Mouse (Mus musculus) limb, embryonic 10.5 days (tissue): Measurements from ENCODE around the gene Phc2. TPM values are rescaled to one million over a fixed set of nuclear protein-coding genes. Genes with fewer than 3 reads are reported as not detected.

Experiments used
- DNase-seq: peaks from one replicate; pipeline ENCODE4 v3.0.0-alpha.2; 2017; ENCODE audit warnings: low spot score
- H3K27ac ChIP-seq: fragments of 300-500 bp; sonication (generic); 2 replicates; pipeline ENCODE4 v1.5.1; 2016; ENCODE audit warnings: mild to moderate bottlenecking
- H3K27me3 ChIP-seq: fragments of 300-500 bp; sonication (generic); 2 replicates; pipeline ENCODE4 v1.6.1; 2016; ENCODE audit warnings: low read depth, mild to moderate bottlenecking; ENCODE audit not compliant: poor library complexity, severe bottlenecking
- H3K36me3 ChIP-seq: fragments of 300-500 bp; sonication (generic); 2 replicates; pipeline ENCODE4 v1.6.1; 2016; ENCODE audit warnings: mild to moderate bottlenecking, moderate library complexity
- H3K4me1 ChIP-seq: fragments of 300-500 bp; sonication (generic); 2 replicates; pipeline ENCODE4 v1.6.1; 2016
- H3K4me3 ChIP-seq: fragments of 300-500 bp; sonication (generic); 2 replicates; pipeline ENCODE4 v1.5.1; 2016; ENCODE audit warnings: mild to moderate bottlenecking, moderate library complexity
- H3K9me3 ChIP-seq: fragments of 300-500 bp; sonication (generic); replicated peaks from 2 replicates; pipeline ENCODE4 v1.6.1; 2016; ENCODE audit warnings: mild to moderate bottlenecking
- whole genome bisulfite sequencing: fragments of 180-500 bp; shearing (Covaris S2); methylation state at CpG from one replicate; pipeline ENCODE4 v1.1.7; 2016; 5-methylcytosine and 5-hydroxymethylcytosine counted together
- polyA plus RNA-seq: library from polyadenylated mRNA; unstranded; fragments of >200 nt; fragmentation: Nextera tagmentation; extraction: Ambion mirVana; gene quantifications from 2 replicates; pipeline ENCODE4 v1.2.1, GENCODE M21; 2016

Phc2 gene
- polyA plus RNA-seq, 1 experiment from 2014 or later, result 71.1 TPM

DNA sequence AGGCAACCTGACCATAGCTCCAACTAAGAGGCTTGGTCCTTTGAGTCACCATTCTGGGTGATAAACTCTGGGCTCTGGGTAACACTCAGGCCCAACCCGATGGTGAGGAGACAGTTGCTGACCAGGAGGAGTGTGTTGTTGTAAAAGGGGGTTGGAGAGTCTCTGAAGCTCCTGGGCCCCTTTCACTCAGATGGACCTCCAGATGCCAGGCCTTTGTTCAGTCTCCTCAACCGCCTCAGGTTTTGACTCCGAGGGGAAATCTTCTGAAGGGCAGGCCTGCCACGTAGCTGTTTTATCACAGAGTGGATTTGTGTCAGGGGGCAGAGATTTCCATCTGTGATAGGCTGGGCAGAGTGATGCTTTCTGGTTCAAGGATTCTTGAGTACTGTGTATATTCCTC is 61.8 kb downstream of the Phc2 start:
- Histone ChIP-seq H3K4me1 (peaks cover 85% of the 10 kb centered on the region), H3K36me3 (0 out of 2 replicates have a peak, but pooled peaks cover 6% of the 10 kb centered on the region), H3K27me3 (peaks cover 6% of the 10 kb centered on the region; the same call in 1 of the 2 replicates), H3K27ac (peak overlapping the region; percentile 88), H3K4me3 (peak overlapping the region; percentile 32), H3K9me3 (no peaks in the 10 kb centered on the region)
- WGBS, result 14% methylated on average over 4 of the region's 4 CpGs
- DNase-seq, result no peak

DNA sequence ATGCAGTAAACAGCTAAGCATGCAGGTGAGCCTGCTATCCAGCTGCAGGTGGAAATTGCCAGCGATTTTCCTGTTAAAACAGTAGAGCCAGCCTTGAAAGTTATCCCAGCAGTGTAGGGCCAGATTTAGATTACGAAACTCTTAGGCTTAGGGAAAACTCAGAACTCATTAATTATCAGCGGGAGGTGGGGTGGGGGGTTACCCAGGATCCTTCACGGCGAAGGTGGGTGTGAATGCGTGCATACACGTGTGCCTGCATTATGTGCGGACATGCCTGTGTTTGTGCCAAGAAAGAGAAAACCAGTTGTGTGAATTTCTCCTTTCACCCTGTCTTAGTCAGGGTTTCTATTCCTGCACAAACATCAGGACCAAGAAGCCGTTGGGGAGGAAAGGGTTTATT is 62.2 kb downstream of the Phc2 start:
- Histone ChIP-seq H3K27me3 (peaks cover 11% of the 10 kb centered on the region), H3K4me1 (peaks cover 85% of the 10 kb centered on the region), H3K36me3 (0 out of 2 replicates have a peak, but pooled peaks cover 6% of the 10 kb centered on the region), H3K4me3 (no peak overlapping the region; the same call in 1 of the 2 replicates), H3K27ac (peak overlapping the region; percentile 88), H3K9me3 (no peaks in the 10 kb centered on the region)
- WGBS, result 66% methylated on average over 9 of the region's 9 CpGs
- no peak for DNase-seq

DNA sequence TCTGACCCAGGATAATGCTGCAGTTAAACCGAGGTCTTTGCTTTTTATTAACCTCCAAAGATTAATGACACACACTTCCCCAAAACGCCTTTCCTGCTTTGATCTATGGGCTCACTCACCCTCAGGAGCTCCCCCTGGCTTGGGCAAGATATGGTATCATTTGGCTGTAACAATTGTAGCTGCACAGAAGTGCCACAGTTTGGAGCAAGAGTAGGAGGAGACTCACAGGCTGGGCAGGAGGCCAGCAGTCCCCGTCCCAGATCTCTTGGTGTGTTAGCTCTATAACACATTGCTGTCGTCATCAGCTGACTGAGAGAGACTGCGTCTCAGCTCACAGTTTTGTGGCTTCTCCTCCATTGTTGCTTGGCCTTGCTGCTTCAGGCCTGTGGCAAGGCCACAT is 65.6 kb downstream of the Phc2 start:
- no peak overlapping the region for H3K4me3 ChIP-seq
- 0 out of 2 replicates have a peak, but pooled peaks cover 6% of the 10 kb centered on the region for H3K36me3 ChIP-seq
- DNase-seq, result no peak
- WGBS, result 29% methylated on average over 5 of the region's 5 CpGs
- H3K27ac ChIP-seq, result peak overlapping the region; percentile 32
- no peaks in the 10 kb centered on the region for H3K9me3 ChIP-seq
- peaks cover 87% of the 10 kb centered on the region for H3K4me1 ChIP-seq
- peaks cover 43% of the 10 kb centered on the region for H3K27me3 ChIP-seq

DNA sequence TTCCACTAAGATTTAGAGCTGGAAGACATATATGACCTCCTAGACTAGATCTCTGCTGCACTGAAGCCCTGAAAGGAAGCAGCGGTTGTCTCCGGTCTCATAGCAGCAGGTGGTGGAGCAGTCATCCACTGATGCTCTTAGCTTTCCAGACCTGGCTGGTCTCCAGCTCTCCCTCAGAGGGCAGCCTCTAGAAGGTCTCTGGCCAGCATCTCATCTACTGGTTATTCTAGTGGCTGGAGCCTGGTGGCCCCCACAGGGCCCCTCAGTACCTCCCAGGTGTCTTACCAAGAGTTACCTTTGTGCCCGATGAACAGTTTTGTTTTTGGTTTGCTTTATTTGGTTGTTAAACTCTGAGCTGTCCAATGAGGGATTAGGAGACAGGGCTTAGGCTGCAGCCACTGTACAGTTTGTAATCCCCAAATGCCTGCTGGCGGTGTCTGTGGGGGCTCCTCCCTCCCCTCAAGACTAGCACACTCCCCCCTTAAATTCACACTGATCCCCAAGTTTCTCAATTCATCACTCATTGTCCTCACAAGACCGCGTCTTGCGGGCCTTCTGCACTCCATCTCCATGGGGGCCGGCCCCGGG is 66.7 kb downstream of the Phc2 start:
- H3K9me3 ChIP-seq, result no peaks in the 10 kb centered on the region
- H3K27me3 ChIP-seq, result peaks cover 53% of the 10 kb centered on the region
- 88% methylated on average over 9 of the region's 9 CpGs for WGBS
- 0 out of 2 replicates have a peak, but pooled peaks cover 6% of the 10 kb centered on the region for H3K36me3 ChIP-seq
- H3K4me1 ChIP-seq, result peaks cover 82% of the 10 kb centered on the region
- 0 out of 2 replicates have a peak overlapping the region, but pooled peaks have one; percentile 32 for H3K27ac ChIP-seq
- no peak for DNase-seq
- H3K4me3 ChIP-seq, result no peak overlapping the region

DNA sequence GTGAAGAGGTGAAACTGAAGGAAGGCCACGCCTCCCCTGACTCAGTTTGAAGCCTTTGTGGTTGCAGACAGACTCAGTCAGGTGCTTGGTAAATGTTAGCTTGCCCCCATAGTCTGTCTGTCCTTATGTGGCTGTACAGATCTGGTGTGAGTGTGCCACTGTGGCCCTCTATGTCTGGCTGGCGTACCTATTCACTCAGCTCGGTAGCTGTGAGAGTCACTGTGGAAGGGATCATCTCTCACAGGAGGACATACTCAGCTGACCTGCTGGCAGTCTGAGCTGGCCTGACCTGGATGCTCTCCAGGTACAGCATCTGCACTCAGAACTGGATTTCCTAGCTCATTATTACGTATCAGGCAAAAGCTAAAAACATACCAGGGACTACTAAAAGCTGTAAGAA is 67.3 kb downstream of the Phc2 start:
- H3K27me3 ChIP-seq, result peaks cover 53% of the 10 kb centered on the region
- H3K4me1 ChIP-seq, result peaks cover 82% of the 10 kb centered on the region
- no peak overlapping the region for H3K27ac ChIP-seq
- no peaks in the 10 kb centered on the region for H3K9me3 ChIP-seq
- WGBS, result 86% methylated on average over 4 of the region's 4 CpGs
- DNase-seq, result no peak
- no peak overlapping the region for H3K4me3 ChIP-seq
- 0 out of 2 replicates have a peak, but pooled peaks cover 6% of the 10 kb centered on the region for H3K36me3 ChIP-seq

DNA sequence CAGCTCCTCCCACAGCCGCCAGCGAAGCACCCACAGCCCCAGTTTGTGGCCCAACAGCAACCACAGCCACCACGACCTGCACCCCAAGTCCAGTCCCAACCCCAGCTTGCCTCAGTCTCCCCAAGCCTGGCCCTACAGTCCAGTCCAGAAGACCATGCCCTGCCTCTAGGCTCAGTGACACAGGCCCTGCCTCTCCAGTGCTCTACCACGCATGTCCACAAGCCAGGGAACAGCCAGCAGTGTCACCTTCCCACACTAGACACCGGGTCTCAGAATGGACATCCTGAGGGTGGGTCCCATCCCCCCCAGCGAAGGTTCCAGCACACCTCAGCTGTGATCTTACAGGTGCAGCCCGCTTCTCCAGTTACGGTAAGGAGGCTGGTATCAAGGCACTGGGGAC is 68.4 kb downstream of the Phc2 start:
- no peak overlapping the region for H3K4me3 ChIP-seq
- 0 out of 2 replicates have a peak, but pooled peaks cover under 1% of the 10 kb centered on the region for H3K36me3 ChIP-seq
- peak overlapping the region; percentile 20; the same call in 1 of the 2 replicates for H3K27ac ChIP-seq
- H3K27me3 ChIP-seq, result peaks cover 52% of the 10 kb centered on the region
- DNase-seq, result no peak
- no peaks in the 10 kb centered on the region for H3K9me3 ChIP-seq
- peaks cover 77% of the 10 kb centered on the region for H3K4me1 ChIP-seq
- WGBS, result 87% methylated on average over 8 of the region's 8 CpGs

DNA sequence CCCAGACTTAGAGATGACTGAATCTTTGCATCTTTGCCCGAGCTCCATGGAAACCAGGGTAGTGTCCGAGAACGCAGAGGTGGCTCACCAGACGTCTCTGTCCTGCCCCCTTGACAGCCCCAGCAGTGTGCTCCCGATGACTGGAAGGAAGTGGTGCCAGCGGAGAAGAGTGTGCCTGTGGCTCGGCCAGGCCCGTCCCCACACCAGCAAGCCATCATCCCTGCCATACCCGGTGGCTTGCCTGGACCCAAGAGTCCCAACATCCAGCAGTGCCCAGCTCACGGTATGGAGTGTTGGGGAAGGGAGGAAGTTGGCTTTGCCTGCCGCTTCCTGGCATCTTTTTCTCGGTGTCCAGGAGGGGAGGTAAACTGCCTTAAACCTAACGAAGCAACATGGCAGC is 68.9 kb downstream of the Phc2 start:
- Histone ChIP-seq H3K4me3 (no peak overlapping the region), H3K27ac (peak overlapping the region; percentile 38; the same call in 1 of the 2 replicates)
- WGBS, result 85% methylated on average over 13 of the region's 13 CpGs

DNA sequence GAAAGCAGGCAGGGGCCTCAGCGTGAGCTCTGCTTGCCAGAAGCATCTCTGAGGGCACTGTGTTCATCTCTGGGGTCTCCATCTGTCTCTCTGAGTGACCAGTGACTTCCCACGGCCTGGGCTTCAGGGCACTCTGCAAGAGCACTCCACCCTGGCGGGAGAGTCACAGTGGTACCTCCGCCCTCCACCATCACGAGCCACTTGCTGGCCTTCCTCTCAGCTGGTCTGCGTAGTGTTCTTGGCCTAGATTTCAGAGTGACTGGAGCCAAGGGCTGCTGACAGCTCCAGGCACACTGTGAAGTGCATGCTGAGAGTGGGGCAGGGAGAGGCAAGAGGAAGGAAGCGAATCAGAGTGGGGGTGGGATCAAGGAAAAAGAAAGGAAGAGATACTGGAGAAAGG is 69.6 kb downstream of the Phc2 start:
- Histone ChIP-seq H3K4me1 (peaks cover 81% of the 10 kb centered on the region), H3K27ac (peak overlapping the region; percentile 38; the same call in 1 of the 2 replicates), H3K27me3 (peaks cover 47% of the 10 kb centered on the region), H3K4me3 (no peak overlapping the region), H3K9me3 (no peaks in the 10 kb centered on the region), H3K36me3 (peaks cover 3% of the 10 kb centered on the region; the same call in 1 of the 2 replicates)
- 71% methylated on average over 7 of the region's 7 CpGs for WGBS
- no peak for DNase-seq

More for the DNA sequence above, 68.9 kb downstream of the Phc2 start:
- Histone ChIP-seq H3K36me3 (no peaks in the 10 kb centered on the region), H3K27me3 (peaks cover 47% of the 10 kb centered on the region), H3K4me1 (peaks cover 79% of the 10 kb centered on the region), H3K9me3 (no peaks in the 10 kb centered on the region)
- no peak for DNase-seq

DNA sequence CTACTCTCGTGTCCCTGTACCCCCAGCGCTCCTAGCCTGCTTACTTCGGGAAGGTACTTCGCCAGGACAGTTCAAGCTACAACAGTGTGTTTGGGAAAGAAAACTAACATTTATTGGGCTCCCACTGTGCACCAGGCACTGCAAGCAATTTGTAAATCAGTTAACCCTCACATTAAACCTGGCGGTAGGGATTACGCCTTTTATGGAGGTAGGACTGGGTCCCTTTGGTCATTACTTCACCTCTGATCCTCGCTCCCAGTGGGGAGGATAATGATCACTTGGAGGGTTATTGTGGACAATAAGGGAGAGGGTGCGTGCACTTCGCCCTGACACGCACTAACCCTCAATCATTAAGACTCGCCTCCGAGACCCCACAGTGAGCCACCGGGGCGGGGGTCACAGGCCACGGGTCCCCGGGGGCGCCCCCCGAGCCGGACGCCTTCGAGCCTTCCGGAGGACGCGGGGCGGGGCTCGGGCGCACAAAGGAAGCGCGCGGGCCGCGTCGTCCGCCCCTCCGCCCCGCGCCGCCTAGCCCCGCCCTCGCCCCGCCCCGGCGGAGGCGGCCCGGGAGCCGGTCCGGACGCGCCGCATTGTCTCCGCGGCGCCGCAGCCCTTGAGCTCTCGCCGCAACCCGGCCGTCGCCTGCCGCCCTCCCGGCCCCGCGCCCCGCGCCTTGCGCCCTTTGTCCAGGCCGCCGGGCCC is 72.7 kb downstream of the Phc2 start:
- DNase-seq, result peak; percentile 87
- 2% methylated on average over 67 of the region's 68 CpGs for WGBS

DNA sequence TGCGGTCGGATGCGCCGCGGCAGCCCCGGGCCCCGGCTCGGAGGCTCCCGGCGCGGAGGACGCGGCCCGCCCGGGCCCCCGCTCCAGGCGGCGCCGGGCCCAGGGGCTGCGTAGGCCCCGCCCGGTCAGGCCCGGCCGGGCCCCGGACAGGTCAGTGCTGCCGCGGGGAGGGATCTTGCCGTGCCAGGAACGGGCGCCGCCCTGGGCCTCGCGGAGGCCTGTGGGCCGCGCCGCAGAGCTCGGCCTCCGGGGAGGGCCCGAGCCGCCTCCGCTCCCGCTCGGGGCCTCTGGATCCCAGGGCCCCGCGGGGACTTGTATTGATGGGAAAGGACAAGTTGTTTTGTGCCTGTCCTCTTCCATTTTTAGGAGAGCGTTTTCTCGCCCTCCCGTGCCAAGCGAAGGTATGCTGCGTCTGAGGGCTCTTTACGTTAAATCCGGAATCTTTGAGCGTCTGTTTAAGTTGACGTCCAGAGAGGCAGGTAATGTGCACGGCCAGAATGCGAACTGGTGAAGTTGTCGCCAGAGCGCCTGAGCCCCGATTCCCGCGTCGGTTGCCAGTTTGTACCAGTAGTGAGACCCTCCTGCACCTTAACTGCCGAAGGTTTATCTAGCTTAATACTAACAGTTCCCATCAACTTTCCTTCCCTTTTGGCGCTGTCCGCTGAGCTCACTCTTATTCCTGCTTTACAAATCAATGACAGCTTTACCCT is 73.4 kb downstream of the Phc2 start:
- under 1% methylated on average over 65 of the region's 65 CpGs for WGBS
- peaks cover 30% of the 10 kb centered on the region for H3K36me3 ChIP-seq
- H3K4me1 ChIP-seq, result peaks cover 74% of the 10 kb centered on the region
- peaks cover 33% of the 10 kb centered on the region for H3K27me3 ChIP-seq
- H3K27ac ChIP-seq, result peak overlapping the region; percentile 98
- DNase-seq, result peak; percentile 66
- H3K4me3 ChIP-seq, result peak overlapping the region; percentile 93
- no peaks in the 10 kb centered on the region for H3K9me3 ChIP-seq

More for the DNA sequence above, 72.7 kb downstream of the Phc2 start:
- Histone ChIP-seq H3K9me3 (no peaks in the 10 kb centered on the region), H3K4me3 (peak overlapping the region; percentile 93), H3K27me3 (peaks cover 40% of the 10 kb centered on the region), H3K4me1 (peaks cover 74% of the 10 kb centered on the region), H3K27ac (peak overlapping the region; percentile 98), H3K36me3 (peaks cover 29% of the 10 kb centered on the region)

DNA sequence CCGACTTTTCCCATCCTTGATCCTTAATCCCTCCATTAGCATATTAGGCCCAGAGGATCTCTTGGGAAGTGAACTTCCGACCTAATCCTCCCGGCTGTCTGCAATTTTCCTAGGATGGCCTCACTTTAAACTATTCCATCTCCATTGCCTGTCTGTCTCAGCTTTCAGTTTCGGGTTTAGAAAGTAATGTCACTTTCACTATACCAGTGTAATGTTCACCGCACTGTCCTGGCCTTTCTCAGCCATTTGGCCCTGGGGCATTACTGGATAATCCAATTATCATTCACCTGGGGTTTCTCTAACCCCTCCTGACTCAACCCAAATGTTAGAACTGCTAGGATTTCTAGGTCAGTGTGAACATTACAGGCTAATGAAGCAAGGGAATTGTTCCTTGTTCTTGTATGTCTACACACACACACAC is 73.9 kb downstream of the Phc2 start:
- peaks cover 74% of the 10 kb centered on the region for H3K4me1 ChIP-seq
- H3K27ac ChIP-seq, result peak overlapping the region; percentile 98
- peak overlapping the region; percentile 93 for H3K4me3 ChIP-seq
- 1% methylated on average over 5 of the region's 5 CpGs for WGBS
- no peaks in the 10 kb centered on the region for H3K9me3 ChIP-seq
- H3K36me3 ChIP-seq, result peaks cover 35% of the 10 kb centered on the region
- no peak for DNase-seq
- peaks cover 27% of the 10 kb centered on the region for H3K27me3 ChIP-seq

DNA sequence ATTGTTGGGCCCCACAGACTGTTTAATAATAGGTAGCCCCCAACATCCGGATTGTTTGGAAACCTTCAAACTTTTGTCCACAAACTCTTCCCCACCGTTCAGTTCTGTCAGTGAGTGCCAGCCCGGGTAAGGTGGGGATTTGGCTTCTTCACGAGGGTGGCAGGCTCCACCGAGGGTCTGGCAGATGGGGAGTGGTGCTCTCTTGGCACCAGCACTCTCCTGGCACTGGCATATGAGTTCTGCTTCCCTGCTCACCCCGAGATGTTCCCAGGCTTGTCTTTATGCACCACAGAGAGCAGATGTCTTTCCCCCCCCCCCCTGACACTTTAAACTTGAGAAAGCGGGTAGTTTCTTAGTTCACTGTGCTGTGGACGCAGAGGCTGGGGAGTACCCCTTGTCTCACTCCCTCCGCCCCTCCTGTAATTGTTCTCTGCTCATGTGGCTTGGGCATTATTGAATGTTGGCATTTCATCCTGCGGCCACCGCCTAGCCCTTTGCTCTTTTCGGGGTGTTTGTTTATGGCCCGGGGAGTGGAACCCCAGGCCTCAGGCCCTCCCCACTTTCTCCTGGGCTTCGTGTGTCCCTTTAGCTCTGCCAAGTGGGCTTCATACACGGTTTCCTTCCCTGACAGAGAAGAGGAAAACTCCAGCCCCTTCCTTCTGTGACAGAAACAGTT is 74.7 kb downstream of the Phc2 start:
- no peak for DNase-seq
- WGBS, result 38% methylated on average over 15 of the region's 15 CpGs
- Histone ChIP-seq H3K27me3 (peaks cover 20% of the 10 kb centered on the region), H3K4me3 (peak overlapping the region; percentile 93), H3K9me3 (no peaks in the 10 kb centered on the region), H3K36me3 (peaks cover 42% of the 10 kb centered on the region), H3K27ac (peak overlapping the region; percentile 98), H3K4me1 (peaks cover 74% of the 10 kb centered on the region)
